Mouse (Mus musculus) stomach, postnatal 0 days (tissue): ENCODE results near the gene Ephb4.

Source experiments
- CTCF ChIP-seq: IDR thresholded peaks from 2 replicates; pipeline ENCODE4 v1.5.1; 2016; ENCODE audit warnings: antibody characterized with exemption, low read depth, mild to moderate bottlenecking, moderate library complexity
- EP300 ChIP-seq: optimal IDR thresholded peaks from 2 replicates; pipeline ENCODE3; 2016; ENCODE audit warnings: antibody characterized with exemption

- TF ChIP-seq CTCF = no peak
- TF ChIP-seq EP300 = no peak
Observed at GRCm38 (mm10) chr5:137317361-137317760, 32.5 kb upstream of the Ephb4 start.
